ENCODE assay signal across 23 mouse cellular contexts in the genomic region with DNA sequence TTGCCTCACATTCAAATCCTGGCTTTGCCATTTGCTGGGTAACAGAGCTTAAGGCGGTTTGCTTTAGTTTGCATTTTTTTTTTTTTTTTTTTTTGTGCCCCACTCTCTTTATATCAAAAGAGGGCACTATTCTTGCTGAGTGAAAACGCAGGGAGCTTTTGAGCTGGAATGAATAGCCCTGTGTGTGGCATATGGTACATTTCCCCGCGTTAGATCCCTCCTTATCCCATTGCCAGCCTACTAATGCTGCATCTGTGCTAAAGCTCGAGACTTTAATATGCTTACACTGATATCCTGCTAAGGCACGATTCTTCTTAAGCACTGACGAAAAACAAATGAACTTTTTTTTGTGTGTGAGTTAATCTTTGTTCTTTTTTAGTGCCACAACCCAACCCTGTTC. TPM values are rescaled to one million over a fixed set of nuclear protein-coding genes. Genes with fewer than 3 reads are reported as not detected.
DNase-seq lines count a peak whose midpoint lies in the region; ATAC-seq lines count a peak whose summit lies in the region.
"Had no signal": no experiment of that assay in that cellular context is flagged by ENCODE, and none has a peak within 500 bp of the region (broad histone marks: within the 10 kb centered on the region; RNA-seq: fewer than 3 reads in every experiment).

No protein-coding gene starts in this region.

- DNase-seq in forebrain, embryonic 11.5 days (ENCODE audit: low spot score), result no peak
- peak; percentile 58 for DNase-seq in midbrain, embryonic 14.5 days
- no peak for DNase-seq in kidney, adult 9 months
- DNase-seq in frontal cortex, postnatal 36 days (ENCODE audit: low spot score in 2 of 2), result no peak
- DNase-seq: adrenal gland, postnatal 36 days; cerebellum, adult 11-12 months; cerebellum, postnatal 10 days; heart, postnatal 36 days; kidney, adult 8-10 months; kidney, postnatal 14 days; liver, postnatal 0 days; spleen, adult 18-20 months had no signal

- no peaks in the 10 kb centered on the region for H3K9me3 ChIP-seq in forebrain, embryonic 11.5 days (ENCODE audit: control insufficient read depth, low read length)
- H3K9me3 ChIP-seq in forebrain, embryonic 15.5 days, result no peaks in the 10 kb centered on the region
- H3K9me3 ChIP-seq in midbrain, embryonic 13.5 days, result no peaks in the 10 kb centered on the region
- H3K9me3 ChIP-seq in midbrain, embryonic 16.5 days (replicated peaks; ENCODE audit: control insufficient read depth, low read length, poor library complexity, severe bottlenecking), result no peaks in the 10 kb centered on the region
- H3K9me3 ChIP-seq in midbrain, embryonic 14.5 days (ENCODE audit: control insufficient read depth, low read length), result no peaks in the 10 kb centered on the region
- H3K9me3 ChIP-seq: G1E; heart, embryonic 15.5 days; limb, embryonic 12.5 days; neural tube, embryonic 15.5 days had no signal

- H3K4me3 ChIP-seq in forebrain, embryonic 11.5 days (ENCODE audit: low read depth, low read length), result no peak overlapping the region
- H3K4me3 ChIP-seq in forebrain, embryonic 15.5 days, result no peak overlapping the region
- H3K4me3 ChIP-seq in midbrain, embryonic 13.5 days (replicated peaks), result no peak overlapping the region
- no peak overlapping the region for H3K4me3 ChIP-seq in midbrain, embryonic 16.5 days (ENCODE audit: low read depth, low read length)
- no peak overlapping the region for H3K4me3 ChIP-seq in midbrain, embryonic 14.5 days (replicated peaks; ENCODE audit: low read depth, low read length)
- H3K4me3 ChIP-seq: heart, embryonic 15.5 days; limb, embryonic 12.5 days; neural tube, embryonic 15.5 days had no signal

- WGBS in forebrain, embryonic 11.5 days, result 9% methylated on average over 7 of the region's 7 CpGs
- WGBS in forebrain, embryonic 15.5 days, result 4% methylated on average over 7 of the region's 7 CpGs
- WGBS in midbrain, embryonic 13.5 days, result 6% methylated on average over 7 of the region's 7 CpGs
- 10% methylated on average over 7 of the region's 7 CpGs for WGBS in midbrain, embryonic 16.5 days
- WGBS in midbrain, embryonic 14.5 days, result 4% methylated on average over 7 of the region's 7 CpGs

- no peaks in the 10 kb centered on the region for H3K36me3 ChIP-seq in forebrain, embryonic 11.5 days (ENCODE audit: control insufficient read depth, insufficient read depth, low read length)
- no peaks in the 10 kb centered on the region for H3K36me3 ChIP-seq in forebrain, embryonic 15.5 days
- 0 out of 2 replicates have a peak, but pooled peaks cover 3% of the 10 kb centered on the region for H3K36me3 ChIP-seq in midbrain, embryonic 13.5 days
- no peaks in the 10 kb centered on the region for H3K36me3 ChIP-seq in midbrain, embryonic 16.5 days (ENCODE audit: control insufficient read depth, insufficient read depth, low read length)
- no peaks in the 10 kb centered on the region for H3K36me3 ChIP-seq in midbrain, embryonic 14.5 days (ENCODE audit: control insufficient read depth, insufficient read depth, low read length)
- H3K36me3 ChIP-seq: G1E; heart, embryonic 15.5 days; limb, embryonic 12.5 days; neural tube, embryonic 15.5 days had no signal

- peaks cover 2% of the 10 kb centered on the region for H3K27me3 ChIP-seq in forebrain, embryonic 11.5 days (ENCODE audit: control insufficient read depth, insufficient read depth, low read length)
- H3K27me3 ChIP-seq in forebrain, embryonic 15.5 days, result no peaks in the 10 kb centered on the region
- no peaks in the 10 kb centered on the region for H3K27me3 ChIP-seq in midbrain, embryonic 13.5 days
- no peaks in the 10 kb centered on the region for H3K27me3 ChIP-seq in midbrain, embryonic 16.5 days (ENCODE audit: control insufficient read depth, insufficient read depth, low read depth, low read length)
- no peaks in the 10 kb centered on the region for H3K27me3 ChIP-seq in midbrain, embryonic 14.5 days (ENCODE audit: control insufficient read depth, insufficient read depth, low read length)
- H3K27me3 ChIP-seq: heart, embryonic 15.5 days; limb, embryonic 12.5 days; neural tube, embryonic 15.5 days had no signal

- no peak overlapping the region for H3K4me2 ChIP-seq in forebrain, embryonic 11.5 days (ENCODE audit: low read depth, low read length, severe bottlenecking)
- H3K4me2 ChIP-seq in forebrain, embryonic 15.5 days (replicated peaks), result no peak overlapping the region
- H3K4me2 ChIP-seq in midbrain, embryonic 13.5 days (replicated peaks), result no peak overlapping the region
- no peak overlapping the region for H3K4me2 ChIP-seq in midbrain, embryonic 16.5 days (ENCODE audit: low read length)
- no peak overlapping the region for H3K4me2 ChIP-seq in midbrain, embryonic 14.5 days (ENCODE audit: low read length)
- H3K4me2 ChIP-seq: heart, embryonic 15.5 days; hindbrain, embryonic 14.5 days; limb, embryonic 12.5 days; liver, embryonic 11.5 days; neural tube, embryonic 15.5 days had no signal

- H3K9ac ChIP-seq in forebrain, embryonic 11.5 days (ENCODE audit: low read length), result no peak overlapping the region
- H3K9ac ChIP-seq in forebrain, embryonic 15.5 days (replicated peaks), result no peak overlapping the region
- no peak overlapping the region for H3K9ac ChIP-seq in midbrain, embryonic 13.5 days (replicated peaks)
- no peak overlapping the region for H3K9ac ChIP-seq in midbrain, embryonic 16.5 days (ENCODE audit: low read depth, low read length)
- H3K9ac ChIP-seq in midbrain, embryonic 14.5 days (replicated peaks; ENCODE audit: low read length), result no peak overlapping the region
- H3K9ac ChIP-seq: heart, embryonic 15.5 days; hindbrain, embryonic 14.5 days; limb, embryonic 12.5 days; liver, postnatal 0 days; neural tube, embryonic 15.5 days had no signal

- no peak overlapping the region for H3K27ac ChIP-seq in forebrain, embryonic 11.5 days (ENCODE audit: low read depth, low read length)
- H3K27ac ChIP-seq in forebrain, embryonic 15.5 days (replicated peaks), result no peak overlapping the region
- H3K27ac ChIP-seq in midbrain, embryonic 13.5 days, result no peak overlapping the region
- no peak overlapping the region for H3K27ac ChIP-seq in midbrain, embryonic 16.5 days (ENCODE audit: low read length)
- no peak overlapping the region for H3K27ac ChIP-seq in midbrain, embryonic 14.5 days (replicated peaks; ENCODE audit: low read depth, low read length)
- H3K27ac ChIP-seq: heart, embryonic 15.5 days; hindbrain, embryonic 14.5 days; limb, embryonic 12.5 days; neural tube, embryonic 15.5 days had no signal

- H3K4me1 ChIP-seq in forebrain, embryonic 11.5 days (replicated peaks; ENCODE audit: control insufficient read depth, insufficient read depth, low read length), result no peaks in the 10 kb centered on the region
- H3K4me1 ChIP-seq in forebrain, embryonic 15.5 days, result no peaks in the 10 kb centered on the region
- 0 out of 2 replicates have a peak, but pooled peaks cover 5% of the 10 kb centered on the region for H3K4me1 ChIP-seq in midbrain, embryonic 13.5 days (replicated peaks)
- H3K4me1 ChIP-seq in midbrain, embryonic 16.5 days (ENCODE audit: control insufficient read depth, insufficient read depth, low read length), result no peaks in the 10 kb centered on the region
- H3K4me1 ChIP-seq in midbrain, embryonic 14.5 days (ENCODE audit: control insufficient read depth, insufficient read depth, low read length), result no peaks in the 10 kb centered on the region
- H3K4me1 ChIP-seq: heart, embryonic 15.5 days; limb, embryonic 12.5 days; neural tube, embryonic 15.5 days had no signal

- peak; percentile 81 for ATAC-seq in forebrain, embryonic 11.5 days (replicated peaks; ENCODE audit: low FRiP score)
- no peak for ATAC-seq in forebrain, embryonic 15.5 days (replicated peaks)
- 0 out of 2 replicates have a peak, but pooled peaks have one; percentile 45 for ATAC-seq in midbrain, embryonic 13.5 days
- ATAC-seq in midbrain, embryonic 16.5 days, result no peak
- ATAC-seq in midbrain, embryonic 14.5 days (ENCODE audit: low FRiP score, low TSS enrichment), result no peak; the same call in 1 of the 2 replicates
- ATAC-seq: liver, postnatal 0 days; lung, postnatal 0 days; Patski had no signal

RNA-seq across cellular contexts. Expression of gene Zdbf2, which starts 20.9 kb away (rescaled TPM):
- 25.8 and 26.7 TPM in 2 replicates for polyA plus RNA-seq in forebrain, embryonic 11.5 days (2014; fragmentation: Nextera tagmentation; extraction: Ambion mirVana)
- polyA plus RNA-seq in forebrain, embryonic 15.5 days (2015; fragmentation: Nextera tagmentation; extraction: Ambion mirVana), result 30.4 and 34.8 TPM in 2 replicates
- polyA plus RNA-seq in midbrain, embryonic 13.5 days (2015; fragmentation: Nextera tagmentation; extraction: Ambion mirVana), result 47.9 and 49.6 TPM in 2 replicates
- polyA plus RNA-seq in midbrain, embryonic 16.5 days (2015; fragmentation: Nextera tagmentation; extraction: Ambion mirVana), result 35.4 and 50.3 TPM in 2 replicates
- polyA plus RNA-seq in midbrain, embryonic 14.5 days (2014; fragmentation: Nextera tagmentation; extraction: Ambion mirVana), result 38.3 and 38.9 TPM in 2 replicates
- polyA plus RNA-seq: G1E, Patski had no signal

Comparison
In these comparisons a context has a peak if more than half of its experiments do, and no peak if none do; other contexts are left out.
1. ATAC-seq: peak in forebrain, embryonic 11.5 days (single experiment) and midbrain, embryonic 13.5 days (single experiment); none in forebrain, embryonic 15.5 days (single experiment), midbrain, embryonic 16.5 days (single experiment) and midbrain, embryonic 14.5 days (single experiment).